Mouse (Mus musculus) E14TG2a.4 (cell line): ENCODE results near the gene Kirrel.

ENCODE experiments used
- CTCF ChIP-seq: conservative IDR thresholded peaks from 2 replicates; pipeline ENCODE4 v1.5.1; 2014; ENCODE audit warnings: low read length
- NANOG ChIP-seq: IDR thresholded peaks from 2 replicates; pipeline ENCODE4 v1.6.1; 2014; ENCODE audit warnings: borderline replicate concordance, low read length, mixed read lengths
- POU5F1 ChIP-seq: IDR thresholded peaks from 2 replicates; pipeline ENCODE4 v1.6.1; 2014; ENCODE audit warnings: low read length, borderline replicate concordance

DNA sequence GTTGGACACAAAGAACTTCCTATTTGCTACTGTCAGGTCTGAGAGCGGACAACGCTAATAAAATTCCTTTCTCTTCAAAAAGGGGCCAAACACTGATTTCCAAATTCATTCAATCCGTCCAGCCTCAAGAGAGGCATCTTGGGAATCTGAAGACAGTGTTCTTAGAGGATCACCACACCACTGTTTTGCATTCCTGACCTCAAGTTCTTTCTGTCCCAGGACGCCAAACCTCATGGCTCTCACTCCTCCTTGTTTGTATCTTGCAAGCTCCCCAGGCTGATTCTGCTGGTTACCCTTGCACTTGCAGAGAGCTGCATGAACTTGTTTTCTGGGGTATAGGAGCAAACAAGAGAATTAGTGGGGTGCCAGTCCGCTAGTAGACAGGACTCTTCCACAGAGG lies 12.2 kb downstream of the Kirrel start:
- TF ChIP-seq CTCF (no peak), POU5F1 (no peak), NANOG (no peak)
